Mouse (Mus musculus) layer of hippocampus, adult 18-20 months (tissue): ENCODE results near the gene Wwp2. TPM values are rescaled to one million over a fixed set of nuclear protein-coding genes. Genes with fewer than 3 reads are reported as not detected.
A peak's percentile ranks its signal among the peaks of the same experiment; 100 is the strongest.

ENCODE experiments used
- DNase-seq, 2 experiments: peaks; one replicate each; pipeline ENCODE4 v3.0.0; 2022; ENCODE audit warnings: low spot score in 2 of 2
- total RNA-seq, 2 experiments: library from RNA; stranded (reverse); gene quantifications; 2 replicates each; pipeline ENCODE4 v1.2.3; 2021

Gene Wwp2
- total RNA-seq, 2 experiments from 2014 or later: 34.2 to 35.5 TPM

DNA sequence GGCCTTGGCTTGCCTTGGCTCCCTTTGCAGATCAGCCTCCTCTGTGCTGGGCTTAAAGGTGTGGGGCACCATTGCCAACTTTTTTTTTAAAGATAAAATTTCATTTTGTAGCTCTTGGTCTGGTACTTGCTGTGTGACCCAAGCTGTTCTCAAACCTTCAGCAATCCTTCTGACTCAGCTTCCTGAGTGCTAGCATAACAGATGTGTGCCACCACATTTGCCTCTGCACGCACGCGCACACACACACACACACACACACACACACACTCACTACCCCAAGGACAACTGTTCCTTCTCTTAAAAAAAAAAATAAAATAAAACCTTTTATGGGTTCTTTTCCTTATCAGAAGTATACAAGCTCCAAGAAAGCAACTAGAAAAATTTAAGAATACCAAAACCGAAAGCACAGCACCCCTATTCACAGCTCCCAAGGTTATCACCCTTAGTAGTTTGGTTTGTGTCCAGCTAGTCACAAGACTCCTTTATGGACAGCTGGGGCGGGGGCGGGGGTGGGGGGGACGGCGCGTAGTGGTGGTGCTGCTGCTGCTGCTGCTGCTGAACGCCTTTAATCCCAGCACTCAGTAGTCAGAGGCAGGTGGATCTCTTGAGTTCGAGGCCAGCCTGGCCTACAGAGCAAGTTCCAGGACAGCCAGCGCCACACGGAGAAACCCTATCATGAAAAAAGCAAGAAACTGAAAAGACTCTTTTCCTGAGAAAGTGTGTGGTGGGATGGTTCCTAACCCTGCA lies 68.2 kb downstream of the Wwp2 start:
- DNase-seq: no peak

DNA sequence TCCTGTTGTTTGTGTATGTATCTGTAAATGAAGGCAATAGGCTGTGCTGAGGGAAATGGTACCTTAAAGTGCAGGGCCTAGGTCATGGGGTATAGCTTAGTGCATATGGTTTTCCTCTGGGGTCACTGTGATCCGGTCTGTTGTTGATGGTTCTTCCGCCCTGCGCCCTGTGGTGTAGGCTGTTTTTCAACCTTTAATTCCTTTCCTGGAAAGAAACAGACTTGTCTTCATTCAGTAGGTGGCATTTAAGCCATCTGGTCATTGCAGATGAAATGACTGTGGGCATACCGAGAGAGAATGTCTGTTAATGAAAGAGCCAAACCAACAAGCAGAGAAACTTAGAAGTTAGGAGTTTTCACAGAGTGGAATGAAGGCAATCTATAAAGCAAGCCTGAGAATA lies 69.1 kb downstream of the Wwp2 start:
- peak in 1 of 2 experiments; percentile 18 for DNase-seq

DNA sequence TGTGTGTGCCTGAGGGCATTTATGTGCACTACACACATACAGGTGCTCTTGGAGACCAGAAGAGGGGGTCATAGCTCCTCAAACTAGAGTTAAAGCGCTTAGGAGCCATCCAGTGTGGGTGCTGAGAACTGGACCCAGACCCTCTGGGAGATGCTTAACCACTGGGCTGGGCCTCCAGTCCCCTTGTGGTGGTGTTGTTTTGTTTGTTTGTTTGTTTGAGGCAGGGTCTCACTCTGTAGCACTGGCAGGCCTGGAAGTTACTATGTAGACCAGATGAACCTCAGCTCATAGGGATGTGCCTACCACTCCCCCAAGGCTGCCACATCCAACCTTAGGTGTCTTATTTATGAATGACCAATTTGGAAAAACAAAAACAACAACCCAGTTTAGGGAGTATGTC lies 70.9 kb downstream of the Wwp2 start:
- no peak for DNase-seq

DNA sequence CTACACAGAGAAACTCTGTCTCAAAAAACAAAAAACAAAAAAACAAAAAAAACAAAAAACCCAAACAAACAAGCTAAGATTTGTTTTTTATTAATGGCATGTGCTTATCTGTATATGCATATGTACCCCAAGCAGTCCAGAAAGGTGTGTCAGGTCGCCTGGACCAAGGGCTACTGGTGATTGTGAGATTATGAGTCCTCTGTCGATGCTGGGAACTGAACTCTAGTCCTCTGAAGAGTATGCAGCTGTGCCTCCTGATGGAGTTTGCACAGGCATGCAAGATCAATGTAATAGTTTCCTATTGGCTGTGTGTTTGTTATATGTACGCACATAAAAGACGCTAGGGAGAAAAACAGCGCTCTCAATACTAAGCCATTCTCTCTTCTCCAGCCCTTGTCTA lies 74.0 kb downstream of the Wwp2 start:
- DNase-seq: no peak

DNA sequence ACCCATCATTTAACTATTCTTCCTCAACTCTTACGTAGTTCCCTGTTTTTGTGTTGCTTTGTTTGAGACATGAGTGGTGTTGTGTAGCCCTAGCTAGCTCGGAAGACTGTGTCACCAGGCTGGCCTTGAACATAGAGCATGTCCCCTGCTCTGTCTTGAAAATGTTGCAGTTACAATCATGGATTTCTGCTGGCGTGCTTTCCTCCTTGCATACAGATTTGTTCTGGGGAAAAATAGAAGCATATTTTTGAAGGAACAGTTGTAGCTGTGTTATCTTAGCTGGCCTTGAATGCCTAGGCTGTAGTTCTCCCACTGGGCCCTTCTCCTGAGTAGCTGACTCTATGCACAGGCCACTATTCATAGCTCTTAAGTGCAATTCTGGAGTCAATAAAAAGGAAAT lies 74.6 kb downstream of the Wwp2 start:
- DNase-seq: no peak

DNA sequence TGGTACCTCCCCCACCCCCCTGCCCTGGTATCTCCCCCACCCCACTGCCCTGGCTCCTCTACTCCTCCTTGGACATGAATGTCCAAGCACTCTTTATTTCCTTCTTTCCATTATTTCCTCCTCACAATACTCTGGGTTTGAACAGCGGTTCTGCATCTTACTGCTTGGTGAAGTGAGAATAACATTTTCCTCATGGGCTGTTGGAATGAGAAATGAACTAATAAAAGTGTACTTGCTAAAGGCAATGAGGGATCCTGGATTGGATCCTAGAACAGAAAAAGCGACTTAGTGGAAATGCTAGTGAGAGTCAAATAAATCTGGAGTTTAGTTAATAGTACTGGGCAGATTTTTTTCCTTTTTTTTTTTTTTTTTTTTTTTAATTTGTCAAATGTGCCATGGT lies 77.1 kb downstream of the Wwp2 start:
- DNase-seq: no peak

DNA sequence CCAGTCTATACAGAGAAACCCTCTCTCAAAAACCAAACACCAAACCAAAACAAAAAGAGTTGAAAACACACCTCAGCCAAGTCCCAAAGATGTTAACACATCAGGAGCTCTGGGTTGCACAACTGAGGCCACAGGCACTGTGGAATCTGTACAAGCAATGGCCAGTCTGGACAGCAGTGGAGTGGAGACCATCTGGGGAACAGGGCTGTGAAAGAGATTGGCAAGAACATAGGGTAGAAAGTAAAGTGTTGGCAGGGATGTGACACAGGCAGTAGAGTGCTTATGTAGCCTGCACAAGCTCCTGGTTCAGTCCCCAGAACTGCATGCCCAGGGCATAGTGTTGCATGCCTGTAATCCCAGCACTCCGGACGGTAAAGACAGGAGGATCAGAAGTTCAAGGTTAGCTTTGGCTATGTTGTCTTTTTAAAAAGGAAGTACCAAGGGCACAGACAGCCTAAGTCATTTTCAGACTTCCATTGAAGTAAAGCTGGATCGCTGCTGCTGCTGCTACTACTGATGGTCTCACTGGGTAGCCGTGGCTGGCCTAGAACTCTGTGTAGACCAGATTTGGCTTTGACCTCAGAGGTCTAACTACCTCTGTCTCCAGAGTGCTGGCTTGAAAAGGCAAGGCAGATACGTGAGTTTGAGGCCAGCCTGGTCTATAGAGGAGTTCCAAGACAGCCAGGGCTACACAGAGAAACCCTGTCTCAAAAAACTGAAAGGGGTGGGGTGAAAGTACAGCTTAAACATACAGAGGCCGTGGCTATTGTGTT lies 79.0 kb downstream of the Wwp2 start:
- DNase-seq: no peak

DNA sequence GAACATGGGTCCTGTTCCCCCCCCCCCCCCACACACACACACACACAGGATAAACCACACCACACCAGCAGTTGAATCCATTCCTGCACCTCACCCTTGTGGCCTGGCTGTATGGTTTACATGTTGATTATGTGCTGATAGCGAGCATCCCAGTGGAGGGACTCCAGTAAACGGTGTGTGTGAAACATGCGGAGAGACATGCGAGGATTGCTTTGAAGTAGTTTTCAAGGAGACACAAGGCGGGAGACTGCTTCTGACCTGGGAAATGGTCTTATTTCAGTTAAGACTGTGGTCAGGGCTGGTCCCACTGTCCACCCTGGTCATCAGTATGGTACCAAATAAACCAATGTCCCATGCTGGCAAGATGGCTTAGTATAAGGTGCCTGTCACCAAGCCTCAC lies 82.6 kb downstream of the Wwp2 start:
- DNase-seq: no peak

DNA sequence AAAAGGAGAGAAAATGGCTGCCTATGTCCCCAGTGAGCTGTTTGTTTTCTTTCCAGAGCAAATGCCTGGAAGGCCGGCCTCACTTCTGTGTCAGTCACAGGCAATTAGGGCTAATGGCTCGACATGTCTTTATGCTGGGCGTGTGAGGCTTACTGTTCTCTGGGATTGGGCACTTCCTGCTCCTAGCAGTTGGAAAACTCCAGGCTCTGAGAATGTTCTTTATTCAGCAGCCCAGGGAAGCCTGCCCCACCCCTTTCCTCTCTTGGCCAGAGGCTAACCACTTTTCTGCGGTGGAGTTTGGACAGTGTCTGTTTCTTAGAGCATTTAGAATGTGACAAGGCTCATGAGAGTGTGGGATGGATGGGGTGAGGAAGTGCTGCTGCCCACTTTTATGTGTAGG lies 83.7 kb downstream of the Wwp2 start:
- no peak for DNase-seq

DNA sequence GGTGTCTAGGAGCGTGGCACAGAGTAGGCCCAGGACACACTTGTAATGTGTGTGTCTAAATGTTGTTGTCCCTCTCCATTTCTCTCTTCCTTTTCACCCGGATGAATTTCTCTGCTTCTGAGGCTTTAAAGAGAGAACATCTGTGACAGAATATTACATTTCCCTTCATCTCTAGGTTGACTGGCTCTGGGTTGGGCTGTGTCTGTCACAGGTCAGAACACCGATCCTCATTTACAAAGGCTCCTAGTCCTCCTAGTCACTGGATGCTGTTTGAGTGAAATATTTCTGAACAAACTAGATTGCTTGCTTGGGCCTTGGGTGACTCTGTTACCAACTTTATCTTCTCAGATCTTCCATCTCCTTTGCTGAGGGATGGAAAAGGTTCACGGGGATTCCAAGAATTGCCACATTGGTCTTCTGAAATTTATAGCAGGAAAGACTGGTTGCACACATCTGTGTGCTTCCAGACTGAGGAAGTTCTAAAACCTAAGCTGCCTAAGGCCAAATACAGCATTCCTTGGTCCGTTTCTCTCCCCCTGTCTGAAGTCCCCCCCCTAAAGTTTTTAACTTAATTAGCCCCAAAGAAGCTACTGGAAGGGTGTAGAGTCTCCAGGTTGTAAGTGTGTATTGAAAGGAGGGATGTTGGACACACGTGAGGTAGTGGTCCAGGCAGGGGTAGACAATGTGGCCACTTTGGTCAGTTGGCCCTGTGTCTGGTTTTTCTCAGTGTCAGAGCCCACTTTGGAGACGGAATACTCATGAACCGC lies 85.8 kb downstream of the Wwp2 start:
- DNase-seq: no peak

DNA sequence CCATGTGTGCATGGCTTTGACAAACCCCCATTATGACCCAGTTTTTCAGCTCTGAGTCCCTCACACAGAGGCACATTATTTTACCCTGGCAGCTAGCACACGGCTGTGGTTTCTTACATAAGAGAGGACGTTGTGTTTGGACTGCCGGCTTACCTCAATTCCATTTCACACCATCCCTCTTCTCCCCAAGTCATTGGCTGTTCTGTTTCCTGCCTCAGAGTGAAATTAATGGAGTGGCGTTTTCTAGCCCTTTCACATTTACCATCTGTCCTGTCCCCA lies 86.3 kb downstream of the Wwp2 start:
- DNase-seq: no peak

DNA sequence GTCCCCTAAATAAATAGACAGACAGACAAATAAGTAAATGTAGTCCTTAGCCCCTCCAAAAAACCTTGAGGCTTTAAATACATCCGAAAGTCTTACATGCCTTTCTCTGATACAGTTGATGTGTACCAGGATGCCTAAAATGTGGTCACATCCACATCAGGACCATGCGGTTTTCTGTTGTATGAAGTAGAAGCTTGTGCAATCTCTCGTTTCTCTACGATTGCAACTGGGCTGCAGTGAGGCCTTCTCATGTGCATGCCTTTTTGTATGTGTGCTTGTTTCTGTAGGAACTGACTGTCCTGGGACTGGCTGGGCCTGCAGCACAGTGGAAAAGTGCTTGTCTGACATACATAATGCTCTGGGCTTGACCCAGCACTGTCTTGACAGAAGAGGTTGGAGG lies 88.4 kb downstream of the Wwp2 start:
- DNase-seq: no peak

DNA sequence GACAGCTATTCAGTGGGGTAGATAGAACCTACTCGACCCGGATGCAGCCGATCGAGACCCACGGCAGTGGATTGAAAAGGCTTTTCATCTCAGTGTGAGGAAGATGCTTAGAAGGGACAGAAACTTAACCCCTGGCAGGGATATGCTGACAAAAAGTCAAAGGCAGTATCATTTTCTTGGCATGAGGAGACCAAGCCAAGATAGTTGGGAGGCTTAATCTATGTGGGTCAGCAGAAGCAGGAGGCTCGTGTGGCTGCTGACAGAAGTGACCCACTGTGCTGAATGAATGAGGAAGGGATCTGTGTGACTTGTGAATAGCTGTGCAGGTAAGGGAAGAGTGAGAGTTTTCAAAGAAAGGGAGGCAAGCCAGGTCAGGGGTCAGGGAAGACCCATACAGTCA lies 92.6 kb downstream of the Wwp2 start:
- no peak for DNase-seq

DNA sequence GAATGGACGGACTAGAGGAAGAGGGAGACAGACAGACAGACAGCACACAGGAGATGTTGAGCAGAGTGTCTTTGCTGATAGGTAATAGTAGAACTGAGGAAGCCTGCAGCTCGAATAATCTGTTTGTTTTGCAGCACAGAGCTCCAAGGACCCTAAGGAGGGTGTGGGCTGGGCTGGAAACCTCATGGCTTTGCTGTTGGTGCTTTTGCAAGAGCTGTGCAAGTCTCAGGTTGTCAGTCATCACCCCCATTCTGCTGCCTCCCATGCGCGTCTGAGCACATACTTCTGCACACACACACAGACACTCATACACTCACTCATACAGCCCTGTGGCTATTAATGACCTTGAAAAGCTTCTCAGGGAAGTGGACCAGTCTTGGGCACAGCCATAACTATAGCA lies 101.3 kb downstream of the Wwp2 start:
- no peak for DNase-seq

DNA sequence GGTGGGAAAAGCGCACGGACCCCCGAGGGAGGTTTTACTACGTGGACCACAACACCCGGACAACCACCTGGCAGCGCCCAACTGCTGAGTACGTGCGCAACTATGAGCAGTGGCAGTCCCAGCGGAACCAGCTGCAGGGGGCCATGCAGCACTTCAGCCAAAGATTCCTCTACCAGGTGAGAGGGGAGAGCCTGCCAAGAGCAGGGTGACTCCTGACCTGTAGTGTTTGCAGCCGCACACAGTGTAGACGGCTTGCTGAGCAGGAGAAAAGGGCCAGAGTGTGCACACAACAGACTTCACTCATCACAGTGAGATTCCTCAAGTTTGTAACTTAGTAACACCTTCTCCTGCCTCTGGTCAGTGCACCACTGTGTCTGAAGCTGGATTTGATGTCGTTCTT lies 104.5 kb downstream of the Wwp2 start:
- DNase-seq: no peak

DNA sequence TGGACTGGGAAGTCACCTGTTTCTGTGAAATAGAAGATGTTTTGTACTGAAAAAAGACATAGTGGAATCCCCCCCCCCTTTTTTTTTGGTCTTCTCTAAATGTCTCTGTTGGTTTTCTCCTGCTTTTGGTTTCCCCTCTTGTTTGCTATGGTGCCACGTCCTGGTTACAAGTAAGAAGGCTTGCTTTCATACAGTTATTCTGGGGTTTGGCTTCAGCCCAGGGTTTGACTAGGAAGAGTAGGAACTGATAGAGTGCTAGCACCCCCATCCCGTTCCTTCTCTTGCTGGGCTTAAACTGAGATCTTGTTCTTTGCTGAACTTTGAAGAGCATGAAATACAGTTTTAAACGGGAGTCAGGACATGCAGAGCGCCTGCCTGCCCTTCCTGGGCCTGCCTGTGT lies 105.2 kb downstream of the Wwp2 start:
- no peak for DNase-seq

DNA sequence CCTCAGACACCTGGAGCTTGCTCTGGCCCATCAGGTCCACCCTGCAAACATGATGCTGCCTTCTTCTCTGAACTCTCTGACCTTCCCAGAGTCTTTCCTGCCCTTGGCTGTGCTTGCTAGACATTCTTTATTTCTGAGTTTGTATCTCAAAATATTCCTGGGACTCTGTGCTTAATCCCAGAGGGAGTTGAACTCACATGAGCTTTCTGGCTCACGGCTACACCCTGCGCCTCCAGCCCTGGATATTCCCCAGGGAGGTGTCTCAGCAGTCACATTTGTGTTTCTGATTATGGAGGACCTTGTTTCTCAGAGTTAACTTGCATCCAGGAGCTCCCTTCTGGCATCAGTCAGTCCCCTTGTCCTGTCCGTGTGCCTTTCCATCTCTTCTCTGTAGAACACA lies 106.0 kb downstream of the Wwp2 start:
- no peak for DNase-seq

DNA sequence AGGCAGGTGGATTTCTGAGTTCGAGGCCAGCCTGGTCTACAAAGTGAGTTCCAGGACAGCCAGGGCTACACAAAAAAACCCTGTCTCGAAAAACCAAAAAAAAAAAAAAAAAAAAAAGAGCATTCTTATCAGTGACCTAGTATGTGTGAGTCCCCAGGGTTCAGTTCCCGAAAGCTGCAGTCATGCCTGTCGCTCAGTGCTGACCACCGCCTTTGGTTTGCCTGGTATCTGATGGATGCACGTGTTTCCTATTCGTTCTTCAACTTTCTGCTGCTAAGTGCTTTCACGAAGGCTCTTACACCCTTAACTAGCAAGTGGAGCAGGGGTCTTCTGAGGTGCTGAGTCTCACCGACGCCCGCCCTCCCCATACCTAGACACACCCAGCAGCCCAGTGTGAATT lies 107.5 kb downstream of the Wwp2 start:
- no peak for DNase-seq

DNA sequence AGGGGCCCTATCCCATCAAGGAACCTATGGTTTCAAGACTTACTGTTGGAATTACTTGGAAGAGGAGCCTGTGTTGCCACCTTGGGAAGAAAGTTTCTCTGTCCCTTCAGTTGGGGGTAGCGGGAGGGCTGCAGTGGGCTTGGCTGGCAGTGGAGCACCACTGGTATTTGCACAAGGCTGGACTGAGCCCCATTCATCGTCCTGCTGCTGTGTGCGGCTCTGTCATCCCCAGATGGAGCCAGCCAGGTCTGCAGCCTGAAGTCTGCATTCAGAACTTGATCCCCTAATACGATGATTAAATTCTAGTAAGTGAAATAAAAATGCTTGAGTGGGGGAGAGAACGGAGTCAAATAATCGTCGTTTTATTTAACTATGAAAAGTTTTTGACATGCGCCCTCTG lies 108.0 kb downstream of the Wwp2 start:
- no peak for DNase-seq

DNA sequence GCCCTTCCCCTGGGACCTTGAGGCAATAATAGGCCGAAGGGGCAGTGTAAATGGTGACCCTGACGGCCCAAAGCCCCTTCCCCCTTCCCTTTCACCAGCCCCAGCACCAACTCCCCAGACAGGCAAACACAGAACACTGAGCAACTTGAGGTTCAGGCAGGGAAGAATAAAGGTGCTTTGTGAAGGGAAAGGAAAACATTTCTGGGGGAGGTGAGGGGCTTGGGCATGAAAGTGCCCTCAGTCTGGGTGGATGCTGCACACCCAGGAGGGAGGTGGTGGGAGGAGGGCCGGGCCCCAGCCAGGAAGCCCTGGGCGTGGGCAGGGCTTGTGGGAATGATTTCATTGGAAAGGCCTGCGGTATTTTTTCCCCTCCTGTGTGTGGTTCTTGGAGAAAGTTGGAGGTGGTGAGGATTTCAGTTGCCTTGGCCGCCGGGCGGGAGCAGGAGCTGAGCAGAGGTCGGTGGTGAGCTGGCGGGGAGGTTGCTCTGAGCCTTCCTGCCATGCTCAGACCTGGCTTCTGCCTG lies 108.5 kb downstream of the Wwp2 start:
- DNase-seq: no peak

DNA sequence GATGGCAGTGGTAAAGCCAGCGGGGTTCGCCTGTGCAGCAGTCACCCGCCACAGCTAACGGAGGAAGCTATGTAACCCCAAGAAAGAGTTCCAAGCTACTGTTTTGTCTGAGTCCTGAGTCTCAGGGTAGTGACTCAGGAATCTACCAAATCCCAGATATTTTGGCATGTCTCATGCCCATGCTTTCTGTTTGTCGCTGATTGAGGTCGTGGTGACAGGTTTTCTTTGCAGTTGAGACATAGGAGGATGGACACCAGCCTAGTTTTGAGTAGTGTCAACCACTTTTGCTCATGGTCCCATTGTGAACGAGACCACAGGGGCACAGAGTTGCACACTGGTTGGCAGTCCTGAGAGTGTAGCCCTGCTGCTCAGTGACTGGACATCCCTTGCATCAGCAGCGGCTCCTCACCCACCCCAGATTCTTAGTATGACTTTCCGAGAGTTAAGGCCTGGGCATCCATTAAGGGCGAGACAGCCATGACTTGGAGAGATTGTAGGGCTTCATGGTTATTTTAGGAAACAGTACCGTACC lies 109.5 kb downstream of the Wwp2 start:
- DNase-seq: no peak

DNA sequence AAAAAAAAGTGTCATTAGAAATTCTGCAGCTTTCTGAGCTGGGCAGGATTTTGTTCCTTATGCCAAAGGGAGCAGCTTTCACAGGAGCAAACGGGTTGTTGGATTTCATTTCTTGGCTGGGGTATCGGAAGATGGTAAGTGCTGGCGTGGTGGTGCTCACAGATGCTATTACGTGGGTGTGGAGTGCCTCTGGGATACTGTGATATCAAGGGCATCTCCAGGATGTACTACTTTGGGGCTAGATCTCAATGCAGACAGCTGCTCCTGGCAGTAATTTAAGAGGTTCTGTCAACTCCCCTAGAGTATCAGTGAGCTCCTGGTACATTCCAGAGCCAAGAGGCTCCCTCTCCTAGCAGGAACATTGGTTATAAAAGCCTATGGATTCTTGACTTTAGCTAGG lies 110.0 kb downstream of the Wwp2 start:
- peak; percentile 59 to 77 for DNase-seq
